Mouse (Mus musculus) forebrain, embryonic 14.5 days (tissue): Measurements from ENCODE around the gene Mgmt. TPM values are rescaled to one million over a fixed set of nuclear protein-coding genes. Genes with fewer than 3 reads are reported as not detected.
A peak's percentile ranks its signal among the peaks of the same experiment; 100 is the strongest.

ENCODE experiments used
- ATAC-seq: fragments of 200-750 bp; cut with Nextera tagmentation; 2 replicates; pipeline ENCODE4 v1.8.0; 2017; ENCODE audit warnings: mild to moderate bottlenecking, moderate library complexity
- DNase-seq: peaks from one replicate; pipeline ENCODE4 v3.0.0-alpha.2; 2015; ENCODE audit warnings: low spot score
- H3K27ac ChIP-seq: fragments of 300-500 bp; sonication (generic); 2 replicates; pipeline ENCODE4 v1.5.1; 2014; ENCODE audit warnings: low read depth, mild to moderate bottlenecking, control low read depth, low read length, moderate library complexity
- H3K27me3 ChIP-seq: fragments of 300-500 bp; sonication (generic); replicated peaks from 2 replicates; pipeline ENCODE4 v1.6.1; 2014; ENCODE audit warnings: low read length, control low read depth, mixed read lengths; ENCODE audit not compliant: control insufficient read depth, insufficient read depth
- H3K36me3 ChIP-seq: fragments of 300-500 bp; sonication (generic); 2 replicates; pipeline ENCODE4 v1.6.1; 2014; ENCODE audit warnings: low read length, control low read depth; ENCODE audit not compliant: control insufficient read depth, insufficient read depth
- H3K4me1 ChIP-seq: fragments of 300-500 bp; sonication (generic); 2 replicates; pipeline ENCODE4 v1.6.1; 2014; ENCODE audit warnings: antibody characterized with exemption, low read length, control low read depth; ENCODE audit not compliant: control insufficient read depth, insufficient read depth
- H3K4me2 ChIP-seq: fragments of 300-500 bp; sonication (generic); 2 replicates; pipeline ENCODE4 v1.6.1; 2014; ENCODE audit warnings: mild to moderate bottlenecking, control low read depth, low read length
- H3K4me3 ChIP-seq: fragments of 300-500 bp; sonication (generic); 2 replicates; pipeline ENCODE4 v1.5.1; 2014; ENCODE audit warnings: low read depth, low read length, control low read depth
- H3K9ac ChIP-seq: fragments of 300-500 bp; sonication (generic); 2 replicates; pipeline ENCODE4 v1.6.1; 2014; ENCODE audit warnings: mild to moderate bottlenecking, low read length, control low read depth, moderate library complexity
- H3K9me3 ChIP-seq: fragments of 300-500 bp; sonication (generic); replicated peaks from 2 replicates; pipeline ENCODE4 v1.6.1; 2016; ENCODE audit warnings: low read length, control low read depth, mixed read lengths; ENCODE audit not compliant: control insufficient read depth
- WGBS: fragments of 180-500 bp; shearing (Covaris S2); extraction: QIAGEN DNeasy Blood & Tissue Kit; methylation state at CpG from one replicate; pipeline ENCODE4 v1.1.7; 2014; 5-methylcytosine and 5-hydroxymethylcytosine counted together
- polyA plus RNA-seq: library from polyadenylated mRNA; unstranded; fragments of >200 nt; fragmentation: Nextera tagmentation; extraction: Ambion mirVana; gene quantifications from 2 replicates; pipeline ENCODE4 v1.2.1, GENCODE M21; 2014

Gene Mgmt
- polyA plus RNA-seq, 1 experiment from 2014 or later: 1.6 TPM

GRCm38 (mm10) chr7:137075301-137075700 is 180.9 kb downstream of the Mgmt start:
- Histone ChIP-seq H3K4me3 (no peak overlapping the region), H3K9me3 (no peaks in the 10 kb centered on the region), H3K9ac (no peak overlapping the region), H3K27ac (no peak overlapping the region), H3K36me3 (no peaks in the 10 kb centered on the region), H3K4me2 (no peak overlapping the region), H3K4me1 (no peaks in the 10 kb centered on the region), H3K27me3 (no peaks in the 10 kb centered on the region)
- ATAC-seq (no peak), DNase-seq (no peak)
- WGBS: 84% methylated on average over 1 of the region's 1 CpGs

DNA sequence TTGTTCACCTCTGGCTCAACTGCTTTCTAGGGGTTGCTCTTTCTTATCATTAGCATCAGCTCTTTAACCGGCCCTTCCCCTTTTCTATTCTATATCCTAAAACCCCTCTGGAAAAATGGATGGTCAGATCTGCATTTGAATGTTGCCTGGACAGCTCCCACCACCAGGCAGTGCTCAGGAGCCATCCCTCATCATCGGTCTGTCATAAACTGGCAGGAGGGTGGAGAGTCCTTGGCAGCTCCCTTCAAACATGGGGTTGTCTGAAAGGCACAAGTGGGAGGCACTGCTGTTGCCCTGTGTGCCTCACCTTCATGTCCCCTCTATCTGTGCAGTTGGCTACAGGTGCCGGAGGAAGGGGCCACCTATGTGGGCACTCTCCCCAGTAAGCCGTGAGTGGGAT is 185.8 kb downstream of the Mgmt start:
- Histone ChIP-seq H3K4me3 (no peak overlapping the region), H3K4me1 (no peaks in the 10 kb centered on the region), H3K36me3 (no peaks in the 10 kb centered on the region), H3K9me3 (no peaks in the 10 kb centered on the region), H3K27ac (no peak overlapping the region), H3K27me3 (no peaks in the 10 kb centered on the region), H3K4me2 (no peak overlapping the region), H3K9ac (no peak overlapping the region)
- 84% methylated on average over 4 of the region's 4 CpGs for WGBS
- ATAC-seq (no peak), DNase-seq (no peak)

DNA sequence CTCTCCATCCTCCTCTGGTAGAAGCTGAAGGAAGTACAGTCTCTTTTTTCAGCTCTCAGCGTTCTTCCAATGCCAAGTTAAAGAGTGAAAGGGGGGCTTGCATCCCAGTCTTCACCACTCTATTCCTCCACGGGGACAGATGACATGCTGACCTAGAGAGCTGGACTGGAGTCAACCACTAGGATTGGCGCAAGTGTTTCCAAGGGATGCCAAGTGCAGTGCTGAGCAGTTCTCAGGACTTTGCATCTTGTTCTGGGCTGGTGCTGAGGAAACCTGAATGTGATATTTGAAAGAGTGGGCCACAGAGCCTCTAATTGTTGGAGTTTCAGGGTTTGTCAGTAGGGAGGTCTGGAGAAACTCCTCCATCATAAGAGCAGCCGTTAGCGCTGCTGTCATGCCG is 187.8 kb downstream of the Mgmt start:
- Histone ChIP-seq H3K27ac (no peak overlapping the region), H3K4me2 (no peak overlapping the region), H3K9ac (no peak overlapping the region), H3K36me3 (no peaks in the 10 kb centered on the region), H3K27me3 (no peaks in the 10 kb centered on the region), H3K4me3 (no peak overlapping the region), H3K9me3 (no peaks in the 10 kb centered on the region), H3K4me1 (peaks cover 7% of the 10 kb centered on the region; the same call in 1 of the 2 replicates)
- WGBS: 86% methylated on average over 6 of the region's 6 CpGs
- DNase-seq (no peak), ATAC-seq (no peak)

DNA sequence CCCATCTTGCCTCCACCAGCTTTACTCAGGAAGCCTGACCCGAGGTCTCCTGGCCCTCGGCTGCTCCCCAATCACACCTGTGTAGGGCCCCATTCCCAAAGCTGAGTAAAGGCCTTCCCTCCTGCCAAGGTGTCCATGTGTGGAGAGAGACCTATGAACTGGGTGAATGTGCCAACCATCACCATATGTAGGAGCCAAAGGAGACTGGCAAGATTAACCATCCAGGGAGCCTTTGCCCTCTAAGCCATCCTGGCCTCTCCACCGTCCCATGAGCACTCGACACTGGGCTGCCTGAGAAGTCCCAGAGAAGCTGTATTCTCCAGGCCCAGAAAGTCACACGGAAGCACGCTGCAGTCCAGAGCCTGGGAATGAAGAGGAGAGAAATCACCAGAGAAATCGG is 190.2 kb downstream of the Mgmt start:
- H3K27me3 ChIP-seq: no peaks in the 10 kb centered on the region
- DNase-seq (no peak), ATAC-seq (no peak)
- H3K9me3 ChIP-seq: no peaks in the 10 kb centered on the region
- H3K4me3 ChIP-seq: no peak overlapping the region
- no peaks in the 10 kb centered on the region for H3K36me3 ChIP-seq
- no peak overlapping the region for H3K4me2 ChIP-seq
- no peak overlapping the region for H3K27ac ChIP-seq
- WGBS: 91% methylated on average over 7 of the region's 7 CpGs
- no peak overlapping the region for H3K9ac ChIP-seq
- H3K4me1 ChIP-seq: peaks cover 7% of the 10 kb centered on the region; the same call in 1 of the 2 replicates

- no peak overlapping the region for H3K27ac ChIP-seq
- H3K4me2 ChIP-seq: no peak overlapping the region
- ATAC-seq: peak; percentile 34; the same call in 1 of the 2 replicates
Measured at GRCm38 (mm10) chr7:137085969-137086606, 191.7 kb downstream of the Mgmt start.

GRCm38 (mm10) chr7:137087136-137087535 is 192.7 kb downstream of the Mgmt start:
- 88% methylated on average over 6 of the region's 6 CpGs for WGBS
- Histone ChIP-seq H3K9ac (no peak overlapping the region), H3K4me3 (no peak overlapping the region), H3K27me3 (no peaks in the 10 kb centered on the region), H3K4me1 (peaks cover 10% of the 10 kb centered on the region), H3K27ac (no peak overlapping the region), H3K4me2 (no peak overlapping the region), H3K36me3 (no peaks in the 10 kb centered on the region), H3K9me3 (no peaks in the 10 kb centered on the region)
- DNase-seq (no peak), ATAC-seq (no peak)

More at GRCm38 (mm10) chr7:137085969-137086606, 191.7 kb downstream of the Mgmt start:
- Histone ChIP-seq H3K4me3 (no peak overlapping the region), H3K4me1 (peaks cover 7% of the 10 kb centered on the region; the same call in 1 of the 2 replicates), H3K9ac (no peak overlapping the region), H3K36me3 (no peaks in the 10 kb centered on the region), H3K27me3 (no peaks in the 10 kb centered on the region), H3K9me3 (no peaks in the 10 kb centered on the region)
- 32% methylated on average over 14 of the region's 14 CpGs for WGBS
- DNase-seq: peak; percentile 49

DNA sequence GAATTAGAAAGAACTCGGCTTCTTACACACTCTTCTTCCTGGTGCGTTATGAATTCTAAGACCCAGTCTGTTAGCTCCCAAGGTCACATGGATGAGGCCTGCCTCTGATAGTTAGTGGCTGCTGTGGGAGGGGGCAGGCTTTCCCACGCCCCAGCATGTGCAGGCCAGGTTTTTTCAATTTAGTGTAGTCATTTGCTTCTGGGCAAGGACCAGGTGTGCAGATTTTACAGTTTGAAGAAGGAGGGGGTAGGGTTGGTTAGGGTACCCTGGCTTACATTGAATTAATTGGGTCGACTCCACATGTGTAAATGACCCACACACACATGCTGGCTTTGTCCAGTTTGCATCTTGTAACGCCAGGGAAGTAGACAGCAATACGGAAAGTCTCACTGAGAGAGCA is 193.7 kb downstream of the Mgmt start:
- Histone ChIP-seq H3K9ac (no peak overlapping the region), H3K4me1 (peaks cover 10% of the 10 kb centered on the region), H3K27me3 (no peaks in the 10 kb centered on the region), H3K4me3 (no peak overlapping the region), H3K36me3 (no peaks in the 10 kb centered on the region), H3K27ac (no peak overlapping the region), H3K9me3 (no peaks in the 10 kb centered on the region), H3K4me2 (no peak overlapping the region)
- DNase-seq: no peak
- ATAC-seq: no peak
- 90% methylated on average over 6 of the region's 6 CpGs for WGBS

DNA sequence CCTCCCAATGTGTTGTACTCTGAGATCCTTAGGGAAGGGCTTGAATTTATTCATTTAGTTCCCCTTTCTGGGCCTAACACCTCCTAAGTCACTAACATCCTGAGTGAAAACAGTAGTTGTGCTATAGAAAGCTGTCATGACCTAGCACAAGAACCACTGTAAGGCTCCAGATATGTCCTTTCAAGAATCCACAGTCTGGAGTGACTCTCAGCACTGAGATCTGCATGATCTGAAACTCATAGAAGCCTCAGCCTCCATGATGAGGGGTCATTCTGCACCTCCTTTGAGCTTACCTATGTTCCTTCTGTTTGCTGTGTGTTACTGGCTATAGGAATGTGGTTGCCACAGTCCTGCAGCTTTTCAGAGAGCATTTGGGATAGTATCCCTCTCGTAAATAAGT is 200.1 kb downstream of the Mgmt start:
- Histone ChIP-seq H3K27me3 (no peaks in the 10 kb centered on the region), H3K27ac (no peak overlapping the region), H3K4me1 (peaks cover 3% of the 10 kb centered on the region), H3K9me3 (no peaks in the 10 kb centered on the region), H3K4me3 (no peak overlapping the region), H3K36me3 (no peaks in the 10 kb centered on the region), H3K4me2 (no peak overlapping the region), H3K9ac (no peak overlapping the region)
- DNase-seq (no peak), ATAC-seq (no peak)
- 92% methylated on average over 1 of the region's 1 CpGs for WGBS

GRCm38 (mm10) chr7:137095702-137096101 is 201.3 kb downstream of the Mgmt start:
- Histone ChIP-seq H3K27me3 (no peaks in the 10 kb centered on the region), H3K4me2 (no peak overlapping the region), H3K4me3 (no peak overlapping the region), H3K4me1 (peaks cover 3% of the 10 kb centered on the region), H3K36me3 (no peaks in the 10 kb centered on the region), H3K9me3 (no peaks in the 10 kb centered on the region), H3K27ac (no peak overlapping the region), H3K9ac (no peak overlapping the region)
- ATAC-seq: no peak
- WGBS: 94% methylated on average over 1 of the region's 1 CpGs
- DNase-seq: no peak
